Mouse (Mus musculus): Measurements from ENCODE around the gene Hrc.
A peak's percentile ranks its signal among the peaks of the same experiment; 100 is the strongest.
"Not testable (repeated sequence)": the region's sequence is repeated elsewhere in the genome, so short reads cannot be mapped to it uniquely, and the experiment has no call there.

Gene Hrc

GRCm38 (mm10) chr7:45333431-45333982 is 1.6 kb upstream of the Hrc start, which contains the start of gene Trpm4:
Gene Trpm4, minus strand, starts transcription at chr7:45333780.
- peak; percentile 75 for DNase-seq (ENCODE audit: low spot score)

GRCm38 (mm10) chr7:45334605-45335004 is 485 bp upstream of the Hrc start:
- no peak for DNase-seq (ENCODE audit: low spot score)

DNA sequence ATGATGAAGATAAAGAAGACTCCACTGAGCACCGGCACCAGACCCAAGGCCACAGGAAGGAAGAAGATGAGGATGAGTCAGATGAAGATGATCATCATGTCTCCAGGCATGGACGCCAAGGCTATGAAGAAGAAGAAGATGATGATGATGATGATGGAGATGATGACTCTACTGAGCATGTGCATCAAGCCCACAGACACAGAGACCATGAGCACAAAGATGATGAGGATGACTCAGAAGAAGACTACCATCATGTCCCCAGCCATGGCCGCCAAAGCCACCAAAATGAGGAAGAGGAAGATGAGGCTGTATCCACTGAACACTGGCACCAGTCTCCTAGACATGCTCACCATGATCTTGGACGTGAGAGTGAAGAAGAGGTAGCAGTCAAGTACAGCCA is 1.2 kb downstream of the Hrc start:
- no peak for DNase-seq (ENCODE audit: low spot score)

- no peak for DNase-seq (ENCODE audit: low spot score)
Measured at GRCm38 (mm10) chr7:45337469-45337868, 2.4 kb downstream of the Hrc start.

- DNase-seq (ENCODE audit: low spot score), result no peak
Measured at GRCm38 (mm10) chr7:45338161-45338911, 3.2 kb downstream of the Hrc start.

- DNase-seq (ENCODE audit: low spot score), result peak; percentile 64
Measured at GRCm38 (mm10) chr7:45339410-45340065, 4.4 kb downstream of the Hrc start.

DNA sequence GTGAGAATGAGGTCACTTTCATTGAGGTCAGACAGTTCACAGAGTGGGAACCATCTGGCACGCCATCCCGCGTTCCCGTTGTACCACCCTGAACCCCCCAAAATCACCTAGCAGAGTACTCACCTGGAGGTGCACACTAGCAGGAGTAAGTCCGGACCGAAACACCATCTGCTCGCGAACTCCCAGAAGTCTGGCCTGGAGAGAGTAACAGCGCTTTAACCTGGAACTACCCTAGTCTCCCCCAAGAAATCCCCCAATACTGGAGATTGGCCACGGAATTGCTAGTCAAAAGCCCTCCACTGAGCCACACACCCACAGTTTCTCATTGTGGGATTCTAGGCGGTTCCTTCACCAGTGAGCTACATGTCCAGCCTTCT is 5.0 kb downstream of the Hrc start:
- no peak for DNase-seq (ENCODE audit: low spot score)

GRCm38 (mm10) chr7:45340669-45341068 is 5.6 kb downstream of the Hrc start:
- DNase-seq (ENCODE audit: low spot score), result no peak

- DNase-seq (ENCODE audit: low spot score), result peak; percentile 31
Measured at GRCm38 (mm10) chr7:45341303-45341702, 6.2 kb downstream of the Hrc start.

DNA sequence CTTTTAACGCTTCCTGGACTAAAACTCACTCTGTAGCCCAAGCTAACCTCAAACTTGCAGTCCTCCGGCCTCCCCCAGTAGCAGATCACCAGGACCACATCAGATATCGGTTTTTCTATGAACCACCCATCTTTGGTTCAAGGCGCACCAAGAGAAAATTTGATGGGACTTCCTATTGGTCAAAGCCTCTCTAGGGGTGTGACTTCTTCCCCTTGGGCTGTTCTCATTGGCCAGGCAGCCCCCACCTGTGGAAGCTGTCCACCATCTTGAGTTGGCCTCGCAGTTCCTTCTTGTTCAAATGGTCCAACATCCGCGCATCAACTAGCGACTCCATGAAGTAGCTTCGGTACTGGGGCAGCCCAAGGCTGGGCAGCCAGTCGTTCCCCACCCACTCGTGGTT is 7.0 kb downstream of the Hrc start:
- DNase-seq (ENCODE audit: low spot score), result no peak

DNA sequence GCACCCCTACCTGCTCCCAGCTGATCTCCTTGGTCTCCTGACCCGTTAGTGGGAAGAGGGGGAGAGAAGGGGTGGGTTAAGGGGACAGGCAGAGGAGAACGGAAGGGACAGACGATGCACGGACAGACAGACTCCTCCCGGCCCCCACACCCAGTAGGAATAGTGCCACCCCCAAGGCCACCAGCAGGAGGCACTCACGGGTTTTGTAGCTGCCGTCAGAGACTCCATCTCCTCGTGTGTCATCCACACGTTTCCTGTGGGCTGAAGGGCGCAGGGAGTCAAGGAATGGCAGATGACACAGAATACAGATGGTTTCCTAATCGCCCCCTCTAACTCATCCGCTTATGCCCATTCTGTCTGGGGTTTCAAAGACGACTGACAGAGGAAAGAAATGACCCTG is 8.5 kb downstream of the Hrc start:
- no peak for DNase-seq (ENCODE audit: low spot score)

GRCm38 (mm10) chr7:45346905-45347304 is 11.8 kb downstream of the Hrc start:
- DNase-seq (ENCODE audit: low spot score), result no peak

DNA sequence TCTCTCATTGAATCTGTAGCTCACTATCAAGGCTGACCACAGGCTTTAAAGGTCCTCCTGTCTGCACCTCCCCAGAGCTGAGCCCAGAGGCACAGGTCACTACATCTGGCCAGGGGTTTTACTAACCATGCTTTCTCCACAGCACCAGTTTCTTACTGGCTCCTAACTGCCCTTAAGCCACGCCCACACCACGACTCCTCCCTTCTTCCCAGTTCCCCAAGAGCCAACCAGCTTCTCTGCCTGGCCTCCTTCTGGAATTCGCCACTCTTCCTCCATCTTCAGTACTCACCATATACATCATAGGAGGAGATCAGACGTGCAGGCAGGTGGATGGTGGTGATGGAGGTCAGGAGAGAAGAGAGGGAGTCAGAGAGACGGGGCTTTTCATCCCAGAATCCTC is 18.0 kb downstream of the Hrc start:
- no peak for DNase-seq (ENCODE audit: low spot score)

- DNase-seq (ENCODE audit: low spot score), result no peak
Measured at GRCm38 (mm10) chr7:45355318-45356020, 20.4 kb downstream of the Hrc start.

GRCm38 (mm10) chr7:45356087-45356486 is 21.0 kb downstream of the Hrc start:
- no peak for DNase-seq (ENCODE audit: low spot score)

DNA sequence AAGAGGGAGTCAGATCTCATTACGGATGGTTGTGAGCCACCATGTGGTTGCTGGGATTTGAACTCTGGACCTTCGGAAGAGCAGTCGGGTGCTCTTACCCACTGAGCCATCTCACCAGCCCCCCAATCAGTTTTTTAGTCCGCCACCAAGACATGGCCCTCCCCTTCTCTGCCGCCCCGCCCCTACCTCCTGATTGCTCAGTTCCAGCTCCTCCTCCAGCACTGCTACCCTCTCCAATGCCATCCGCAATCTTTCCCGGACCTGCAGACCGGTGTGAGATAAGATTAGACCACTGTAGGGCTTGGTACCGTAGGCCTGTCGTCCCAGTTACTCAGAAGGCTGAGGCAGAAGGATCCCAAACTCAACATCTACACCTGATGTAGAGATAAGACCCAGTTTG is 24.0 kb downstream of the Hrc start:
- not testable (repeated sequence) for DNase-seq (ENCODE audit: low spot score)

GRCm38 (mm10) chr7:45360404-45361125 is 25.5 kb downstream of the Hrc start:
- no peak for DNase-seq (ENCODE audit: low spot score)

GRCm38 (mm10) chr7:45361243-45361804 is 26.2 kb downstream of the Hrc start:
- peak; percentile 26 for DNase-seq (ENCODE audit: low spot score)

DNA sequence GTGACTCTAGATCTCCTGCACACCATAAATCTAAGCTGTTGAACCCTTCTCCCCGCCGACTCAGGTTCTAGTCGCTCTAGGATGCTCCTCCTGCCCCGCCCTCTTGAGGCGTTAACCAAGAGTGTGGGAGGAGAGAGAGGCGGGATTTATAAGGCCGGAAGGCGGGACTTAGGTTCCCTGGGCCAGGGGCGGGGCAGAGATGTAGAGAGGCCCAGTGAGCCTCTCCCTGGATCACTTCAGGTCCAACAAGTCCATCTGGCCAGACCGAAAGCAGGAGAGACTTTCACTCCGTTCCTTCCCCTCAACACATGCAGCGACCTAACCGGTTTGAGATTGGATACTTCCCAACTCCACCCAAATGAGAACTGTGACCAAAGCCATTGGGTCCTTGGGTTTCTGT is 27.7 kb downstream of the Hrc start:
- no peak for DNase-seq (ENCODE audit: low spot score)

- DNase-seq (ENCODE audit: low spot score), result no peak
Measured at GRCm38 (mm10) chr7:45363983-45364382, 28.9 kb downstream of the Hrc start.

- peak; percentile 46 for DNase-seq (ENCODE audit: low spot score)
Measured at GRCm38 (mm10) chr7:45365742-45366651, 30.9 kb downstream of the Hrc start.
